ENCODE assay signal across 22 mouse cellular contexts in genomic region chr1:134336958-134337710, GRCm38 (mm10). TPM values are rescaled to one million over a fixed set of nuclear protein-coding genes. Genes with fewer than 3 reads are reported as not detected.
A peak's percentile ranks its signal among the peaks of the same experiment; 100 is the strongest.
DNase-seq lines count a peak whose midpoint lies in the region; ATAC-seq lines count a peak whose summit lies in the region.
"Had no signal": no experiment of that assay in that cellular context is flagged by ENCODE, and none has a peak within 500 bp of the region (broad histone marks: within the 10 kb centered on the region; RNA-seq: fewer than 3 reads in every experiment).

No protein-coding gene starts in this region.

- H3K4me2 ChIP-seq in heart, embryonic 11.5 days = no peak overlapping the region
- no peak overlapping the region for H3K4me2 ChIP-seq in liver, embryonic 11.5 days
- H3K4me2 ChIP-seq: embryonic facial prominence, embryonic 13.5 days; limb, embryonic 15.5 days; neural tube, embryonic 12.5 days had no signal

- no peak for ATAC-seq in heart, embryonic 11.5 days (replicated peaks; ENCODE audit: insufficient number of reproducible peaks, low FRiP score, low TSS enrichment)
- no peak for ATAC-seq in liver, embryonic 11.5 days (replicated peaks; ENCODE audit: low FRiP score)
- ATAC-seq: liver, postnatal 0 days had no signal

- H3K9me3 ChIP-seq in heart, embryonic 11.5 days (replicated peaks; ENCODE audit: control insufficient read depth, low read length) = no peaks in the 10 kb centered on the region
- H3K9me3 ChIP-seq in liver, embryonic 11.5 days (ENCODE audit: control insufficient read depth, low read length) = no peaks in the 10 kb centered on the region
- H3K9me3 ChIP-seq: embryonic facial prominence, embryonic 13.5 days; limb, embryonic 15.5 days; neural tube, embryonic 12.5 days had no signal

- H3K4me3 ChIP-seq in heart, embryonic 11.5 days (ENCODE audit: low read depth, low read length) = no peak overlapping the region
- no peak overlapping the region for H3K4me3 ChIP-seq in liver, embryonic 11.5 days (ENCODE audit: low read depth, low read length)
- H3K4me3 ChIP-seq: embryonic facial prominence, embryonic 13.5 days; gastrocnemius, adult 2 months; limb, embryonic 15.5 days; neural tube, embryonic 12.5 days had no signal

- intact Hi-C loops in heart, postnatal 25 days (cut with DNase I) = no loop called here

- WGBS in heart, embryonic 11.5 days (ENCODE audit: insufficient replicate concordance) = 67% methylated on average over 11 of the region's 11 CpGs
- WGBS in liver, embryonic 11.5 days = 77% methylated on average over 11 of the region's 11 CpGs

- peaks cover 67% of the 10 kb centered on the region for H3K4me1 ChIP-seq in heart, embryonic 11.5 days (ENCODE audit: control insufficient read depth, insufficient read depth, low read length)
- H3K4me1 ChIP-seq in liver, embryonic 11.5 days (replicated peaks; ENCODE audit: control insufficient read depth, insufficient read depth, low read length) = peaks cover 13% of the 10 kb centered on the region

- H3K9ac ChIP-seq in heart, embryonic 11.5 days (ENCODE audit: low read depth, low read length) = 0 out of 2 replicates have a peak overlapping the region, but pooled peaks have one; percentile 28
- no peak overlapping the region for H3K9ac ChIP-seq in liver, embryonic 11.5 days (ENCODE audit: low read depth, low read length)
- H3K9ac ChIP-seq: embryonic facial prominence, embryonic 13.5 days; limb, embryonic 15.5 days; liver, postnatal 0 days; neural tube, embryonic 12.5 days had no signal

- no peaks in the 10 kb centered on the region for H3K27me3 ChIP-seq in heart, embryonic 11.5 days (ENCODE audit: control insufficient read depth, insufficient read depth, low read length)
- H3K27me3 ChIP-seq in liver, embryonic 11.5 days (replicated peaks; ENCODE audit: control insufficient read depth, insufficient read depth, low read length) = no peaks in the 10 kb centered on the region
- H3K27me3 ChIP-seq: CH12.LX; embryonic facial prominence, embryonic 13.5 days; limb, embryonic 15.5 days; neural tube, embryonic 12.5 days had no signal

- no peaks in the 10 kb centered on the region for H3K36me3 ChIP-seq in heart, embryonic 11.5 days (ENCODE audit: control insufficient read depth, insufficient read depth, low read length)
- H3K36me3 ChIP-seq in liver, embryonic 11.5 days (ENCODE audit: control insufficient read depth, insufficient read depth, low read length) = no peaks in the 10 kb centered on the region
- H3K36me3 ChIP-seq: embryonic facial prominence, embryonic 13.5 days; limb, embryonic 15.5 days; neural tube, embryonic 12.5 days had no signal

- H3K27ac ChIP-seq in heart, embryonic 11.5 days (ENCODE audit: low read depth, low read length) = no peak overlapping the region
- H3K27ac ChIP-seq in liver, embryonic 11.5 days (ENCODE audit: low read depth, low read length) = no peak overlapping the region
- H3K27ac ChIP-seq: embryonic facial prominence, embryonic 13.5 days; gastrocnemius, adult 2 months; limb, embryonic 15.5 days; neural tube, embryonic 12.5 days had no signal

- peak; percentile 17 to 35 for DNase-seq in adrenal gland, postnatal 36 days
- no peak for DNase-seq in adrenal gland, postnatal 25 days
- no peak for DNase-seq in heart, postnatal 25 days (ENCODE audit: low spot score)
- peak; percentile 7 for DNase-seq in lung, postnatal 36 days
- no peak for DNase-seq in lung, postnatal 14 days
- peak; percentile 24 for DNase-seq in brain, adult 2 months (ENCODE audit: low read depth, low spot score)
- no peak for DNase-seq in liver, embryonic 11.5 days (ENCODE audit: low spot score)
- DNase-seq: adrenal gland, adult 8-10 months; gastrocnemius, adult 2 months; liver, postnatal 0 days had no signal

RNA-seq across cellular contexts. Expression of gene Ppfia4, which starts 4.4 kb away (rescaled TPM):
- 1 to 10 TPM in 1 of 2 experiments, under 1 TPM in 1; 0.60 to 1.1 TPM for total RNA-seq in adrenal gland, postnatal 36 days (2021)
- 0.67 and 2.0 TPM in 2 replicates for total RNA-seq in adrenal gland, postnatal 25 days (2021)
- 9.4 and 9.7 TPM in 2 replicates for polyA plus RNA-seq in heart, embryonic 11.5 days (2014; fragmentation: Nextera tagmentation; extraction: Ambion mirVana)
- total RNA-seq in heart, postnatal 25 days (2021) = 1 to 10 TPM; 1.6 to 1.9 TPM
- 1.5 and 2.1 TPM in 2 replicates for polyA plus RNA-seq in liver, embryonic 11.5 days (2014; fragmentation: Nextera tagmentation; extraction: Ambion mirVana)

RNA-seq across cellular contexts. Expression of gene Tmem183a, which starts 24.6 kb away (rescaled TPM):
- total RNA-seq in adrenal gland, postnatal 36 days (2021) = 10 to 100 TPM; 49.2 to 52.6 TPM
- total RNA-seq in adrenal gland, postnatal 25 days (2021) = 47.2 and 56.3 TPM in 2 replicates
- polyA plus RNA-seq in heart, embryonic 11.5 days (2014; fragmentation: Nextera tagmentation; extraction: Ambion mirVana) = 75.1 and 78.8 TPM in 2 replicates
- 10 to 100 TPM; 19.4 to 19.8 TPM for total RNA-seq in heart, postnatal 25 days (2021)
- polyA plus RNA-seq in liver, embryonic 11.5 days (2014; fragmentation: Nextera tagmentation; extraction: Ambion mirVana) = 95.6 and 101 TPM in 2 replicates

RNA-seq across cellular contexts. Expression of gene Myog, which starts 47.3 kb away (rescaled TPM):
- not detected for total RNA-seq in adrenal gland, postnatal 36 days (2021)
- not detected in 2 replicates for total RNA-seq in adrenal gland, postnatal 25 days (2021)
- polyA plus RNA-seq in heart, embryonic 11.5 days (2014; fragmentation: Nextera tagmentation; extraction: Ambion mirVana) = 3.7 and 4.2 TPM in 2 replicates
- not detected for total RNA-seq in heart, postnatal 25 days (2021)
- 4.5 and 5.2 TPM in 2 replicates for polyA plus RNA-seq in liver, embryonic 11.5 days (2014; fragmentation: Nextera tagmentation; extraction: Ambion mirVana)
- total RNA-seq: adrenal gland, adult 8-10 months; CH12.LX; hematopoietic stem cell, adult 5-6 weeks; layer of hippocampus, postnatal 36 days; left cerebral cortex, postnatal 25 days; monocyte, adult 5-6 weeks had no signal
- polyA plus RNA-seq: large intestine, adult 2 months; liver, postnatal 0 days had no signal

RNA-seq across cellular contexts. Expression of gene 4933406M09Rik, which starts 48.6 kb away (rescaled TPM):
- total RNA-seq in adrenal gland, postnatal 36 days (2021) = not detected
- total RNA-seq in adrenal gland, postnatal 25 days (2021) = not detected in 2 replicates
- not detected in 2 replicates for polyA plus RNA-seq in heart, embryonic 11.5 days (2014; fragmentation: Nextera tagmentation; extraction: Ambion mirVana)
- not detected for total RNA-seq in heart, postnatal 25 days (2021)
- not detected in 2 replicates for polyA plus RNA-seq in liver, embryonic 11.5 days (2014; fragmentation: Nextera tagmentation; extraction: Ambion mirVana)
- total RNA-seq: adrenal gland, adult 8-10 months; CH12.LX; gastrocnemius, adult 2 months; hematopoietic stem cell, adult 5-6 weeks; layer of hippocampus, postnatal 36 days; left cerebral cortex, postnatal 25 days; monocyte, adult 5-6 weeks had no signal
- polyA plus RNA-seq: cortical plate, adult 2 months; embryonic facial prominence, embryonic 13.5 days; kidney, embryonic 14.5 days; large intestine, adult 2 months; limb, embryonic 15.5 days; liver, postnatal 0 days; neural tube, embryonic 12.5 days had no signal

Comparison
In these comparisons a context has a peak if more than half of its experiments do, and no peak if none do; other contexts are left out.
1. DNase-seq: peak in adrenal gland, postnatal 36 days (2 of 2), lung, postnatal 36 days (single experiment) and brain, adult 2 months (single experiment); none in adrenal gland, postnatal 25 days (single experiment), heart, postnatal 25 days (single experiment), lung, postnatal 14 days (single experiment) and liver, embryonic 11.5 days (single experiment).